Mouse (Mus musculus): ENCODE results near the gene Pafah1b3. TPM values are rescaled to one million over a fixed set of nuclear protein-coding genes. Genes with fewer than 3 reads are reported as not detected.
A peak's percentile ranks its signal among the peaks of the same experiment; 100 is the strongest.
"Not testable (repeated sequence)": the region's sequence is repeated elsewhere in the genome, so short reads cannot be mapped to it uniquely, and the experiment has no call there.

The Pafah1b3 gene
- polyA plus RNA-seq (2015; fragmentation: Nextera tagmentation; extraction: Ambion mirVana), result 499 and 556 TPM in 2 replicates

- ATAC-seq, result peak; percentile 92
- peaks cover 24% of the 10 kb centered on the region for H3K4me1 ChIP-seq (replicated peaks; ENCODE audit: control insufficient read depth, insufficient read depth, low read length)
- peak within 1 kb of the TSS; percentile 81 for H3K9ac ChIP-seq (replicated peaks; ENCODE audit: low read depth, low read length)
- peak within 1 kb of the TSS; percentile 98 for H3K27ac ChIP-seq (ENCODE audit: low read length)
- H3K4me3 ChIP-seq (replicated peaks; ENCODE audit: low read length), result peak within 1 kb of the TSS; percentile 83
- H3K27me3 ChIP-seq (replicated peaks; ENCODE audit: control insufficient read depth, insufficient read depth, low read length), result no peaks in the 10 kb centered on the region
- peak within 1 kb of the TSS; percentile 74 for H3K4me2 ChIP-seq (ENCODE audit: low read length)
- H3K9me3 ChIP-seq (ENCODE audit: control insufficient read depth, low read length), result no peaks in the 10 kb centered on the region
- peaks cover 17% of the 10 kb centered on the region for H3K36me3 ChIP-seq (ENCODE audit: control insufficient read depth, insufficient read depth)
- under 1% methylated on average over 50 of the region's 52 CpGs for WGBS
Measured at GRCm38 (mm10) chr7:25297454-25298325, at the start of gene Pafah1b3. TSS of gene Pafah1b3 (minus strand) at chr7:25297986.

- Histone ChIP-seq H3K36me3 (ENCODE audit: control insufficient read depth, insufficient read depth) (peaks cover 2% of the 10 kb centered on the region; the same call in 1 of the 2 replicates), H3K27ac (ENCODE audit: low read length) (no peak overlapping the region), H3K9me3 (ENCODE audit: control insufficient read depth, low read length) (no peaks in the 10 kb centered on the region), H3K4me3 (replicated peaks; ENCODE audit: low read length) (no peak overlapping the region), H3K4me1 (replicated peaks; ENCODE audit: control insufficient read depth, insufficient read depth, low read length) (peaks cover 3% of the 10 kb centered on the region; the same call in 1 of the 2 replicates), H3K9ac (replicated peaks; ENCODE audit: low read depth, low read length) (no peak overlapping the region), H3K4me2 (ENCODE audit: low read length) (no peak overlapping the region), H3K27me3 (replicated peaks; ENCODE audit: control insufficient read depth, insufficient read depth, low read length) (no peaks in the 10 kb centered on the region)
- WGBS, result 72% methylated on average over 20 of the region's 20 CpGs
- ATAC-seq, result peak; percentile 80
Measured at GRCm38 (mm10) chr7:25341000-25341784, 43.4 kb upstream of the Pafah1b3 start.

DNA sequence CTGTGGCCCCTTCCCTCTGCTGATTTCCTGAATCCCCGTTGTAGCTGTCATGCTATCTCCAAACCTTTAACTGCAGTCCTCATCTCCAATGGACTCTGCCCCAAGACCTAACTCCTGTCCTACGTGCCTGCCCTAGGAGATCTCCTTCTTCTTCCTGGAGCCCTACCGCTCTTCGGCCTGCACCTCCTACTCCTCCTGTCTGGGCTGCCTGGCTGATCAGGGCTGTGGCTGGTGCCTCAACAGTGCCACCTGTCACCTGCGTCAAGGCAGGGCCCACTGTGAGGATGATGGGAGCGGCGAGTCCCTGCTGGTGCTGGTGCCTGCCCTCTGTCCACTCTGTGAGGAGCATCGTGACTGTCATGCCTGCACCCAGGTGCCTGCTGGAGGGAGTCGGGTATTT, 41.5 kb upstream of the Pafah1b3 start:
- no peaks in the 10 kb centered on the region for H3K27me3 ChIP-seq (replicated peaks; ENCODE audit: control insufficient read depth, insufficient read depth, low read length)
- peaks cover 3% of the 10 kb centered on the region; the same call in 1 of the 2 replicates for H3K4me1 ChIP-seq (replicated peaks; ENCODE audit: control insufficient read depth, insufficient read depth, low read length)
- peaks cover 8% of the 10 kb centered on the region for H3K36me3 ChIP-seq (ENCODE audit: control insufficient read depth, insufficient read depth)
- no peak overlapping the region for H3K4me3 ChIP-seq (replicated peaks; ENCODE audit: low read length)
- no peak for ATAC-seq
- 91% methylated on average over 9 of the region's 9 CpGs for WGBS
- no peak overlapping the region for H3K27ac ChIP-seq (ENCODE audit: low read length)
- no peak overlapping the region for H3K4me2 ChIP-seq (ENCODE audit: low read length)
- H3K9ac ChIP-seq (replicated peaks; ENCODE audit: low read depth, low read length), result no peak overlapping the region
- H3K9me3 ChIP-seq (ENCODE audit: control insufficient read depth, low read length), result no peaks in the 10 kb centered on the region

- Histone ChIP-seq H3K4me2 (ENCODE audit: low read length) (no peak overlapping the region), H3K27ac (ENCODE audit: low read length) (no peak overlapping the region), H3K27me3 (replicated peaks; ENCODE audit: control insufficient read depth, insufficient read depth, low read length) (no peaks in the 10 kb centered on the region), H3K36me3 (ENCODE audit: control insufficient read depth, insufficient read depth) (peaks cover 22% of the 10 kb centered on the region), H3K9ac (replicated peaks; ENCODE audit: low read depth, low read length) (no peak overlapping the region), H3K4me1 (replicated peaks; ENCODE audit: control insufficient read depth, insufficient read depth, low read length) (no peaks in the 10 kb centered on the region), H3K4me3 (replicated peaks; ENCODE audit: low read length) (no peak overlapping the region), H3K9me3 (ENCODE audit: control insufficient read depth, low read length) (no peaks in the 10 kb centered on the region)
- no peak for ATAC-seq
- 81% methylated on average over 12 of the region's 12 CpGs for WGBS
Measured at GRCm38 (mm10) chr7:25334472-25334871, 36.7 kb upstream of the Pafah1b3 start.

DNA sequence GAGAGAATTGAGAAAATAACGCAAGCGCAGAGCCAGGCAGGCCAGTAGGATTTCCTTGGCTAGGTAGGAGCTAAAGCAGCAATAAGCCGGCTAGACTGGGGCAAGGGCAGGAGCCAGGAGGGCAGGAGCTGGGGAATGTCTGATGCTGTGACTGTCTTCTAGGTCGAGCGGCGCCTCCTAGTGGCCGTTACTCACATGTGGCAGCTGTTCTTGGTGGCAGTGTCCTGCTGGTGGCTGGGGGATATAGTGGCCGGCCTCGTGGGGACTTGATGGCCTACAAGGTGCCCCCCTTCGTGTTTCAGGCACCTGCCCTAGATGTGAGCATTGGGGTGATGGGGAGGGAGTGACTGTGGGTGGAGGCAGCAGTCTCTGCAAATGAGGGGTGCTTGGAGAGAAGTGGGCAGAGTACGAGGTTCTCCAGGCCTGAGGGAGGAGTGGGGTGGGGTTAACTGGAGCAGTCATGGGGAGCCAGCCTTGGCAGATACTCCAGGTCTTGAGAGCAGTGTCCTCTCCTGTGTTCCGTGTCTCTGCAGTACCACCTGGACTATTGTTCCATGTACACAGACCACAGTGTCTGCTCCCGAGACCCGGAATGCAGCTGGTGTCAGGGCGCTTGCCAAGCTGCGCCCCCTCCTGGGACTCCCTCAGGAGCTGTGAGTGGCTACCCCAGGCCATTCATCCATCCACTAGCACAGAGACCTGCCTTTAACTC, 36.0 kb upstream of the Pafah1b3 start:
- H3K27me3 ChIP-seq (replicated peaks; ENCODE audit: control insufficient read depth, insufficient read depth, low read length), result no peaks in the 10 kb centered on the region
- no peaks in the 10 kb centered on the region for H3K4me1 ChIP-seq (replicated peaks; ENCODE audit: control insufficient read depth, insufficient read depth, low read length)
- ATAC-seq, result peak; percentile 63
- WGBS, result 38% methylated on average over 16 of the region's 16 CpGs
- no peak overlapping the region for H3K4me3 ChIP-seq (replicated peaks; ENCODE audit: low read length)
- H3K36me3 ChIP-seq (ENCODE audit: control insufficient read depth, insufficient read depth), result peaks cover 22% of the 10 kb centered on the region
- no peak overlapping the region for H3K4me2 ChIP-seq (ENCODE audit: low read length)
- H3K9me3 ChIP-seq (ENCODE audit: control insufficient read depth, low read length), result no peaks in the 10 kb centered on the region
- no peak overlapping the region for H3K27ac ChIP-seq (ENCODE audit: low read length)
- H3K9ac ChIP-seq (replicated peaks; ENCODE audit: low read depth, low read length), result no peak overlapping the region

DNA sequence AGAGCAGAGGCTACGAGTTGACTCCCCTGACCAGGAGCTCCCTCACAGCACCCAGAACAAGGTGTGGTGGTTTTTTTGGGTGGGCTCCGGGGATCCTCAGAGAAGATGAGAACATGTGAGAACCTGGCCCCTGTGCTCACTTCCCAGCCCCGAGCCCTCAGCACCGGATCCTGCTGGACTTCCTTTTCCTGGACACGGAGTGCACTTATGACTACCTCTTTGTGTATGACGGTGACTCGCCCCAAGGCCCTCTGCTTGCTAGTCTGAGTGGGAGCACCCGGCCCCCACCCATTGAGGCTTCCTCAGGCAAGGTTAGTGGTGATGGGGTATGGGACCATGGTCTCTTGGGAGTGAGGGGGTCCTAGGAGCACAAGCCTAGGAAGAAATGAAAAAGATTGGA, 28.4 kb upstream of the Pafah1b3 start:
- ATAC-seq, result no peak
- H3K27me3 ChIP-seq (replicated peaks; ENCODE audit: control insufficient read depth, insufficient read depth, low read length), result no peaks in the 10 kb centered on the region
- no peaks in the 10 kb centered on the region for H3K9me3 ChIP-seq (ENCODE audit: control insufficient read depth, low read length)
- H3K4me1 ChIP-seq (replicated peaks; ENCODE audit: control insufficient read depth, insufficient read depth, low read length), result peaks cover 9% of the 10 kb centered on the region
- no peak overlapping the region for H3K9ac ChIP-seq (replicated peaks; ENCODE audit: low read depth, low read length)
- H3K27ac ChIP-seq (ENCODE audit: low read length), result no peak overlapping the region
- 92% methylated on average over 8 of the region's 8 CpGs for WGBS
- H3K4me2 ChIP-seq (ENCODE audit: low read length), result no peak overlapping the region
- H3K4me3 ChIP-seq (replicated peaks; ENCODE audit: low read length), result no peak overlapping the region
- H3K36me3 ChIP-seq (ENCODE audit: control insufficient read depth, insufficient read depth), result peaks cover 7% of the 10 kb centered on the region

DNA sequence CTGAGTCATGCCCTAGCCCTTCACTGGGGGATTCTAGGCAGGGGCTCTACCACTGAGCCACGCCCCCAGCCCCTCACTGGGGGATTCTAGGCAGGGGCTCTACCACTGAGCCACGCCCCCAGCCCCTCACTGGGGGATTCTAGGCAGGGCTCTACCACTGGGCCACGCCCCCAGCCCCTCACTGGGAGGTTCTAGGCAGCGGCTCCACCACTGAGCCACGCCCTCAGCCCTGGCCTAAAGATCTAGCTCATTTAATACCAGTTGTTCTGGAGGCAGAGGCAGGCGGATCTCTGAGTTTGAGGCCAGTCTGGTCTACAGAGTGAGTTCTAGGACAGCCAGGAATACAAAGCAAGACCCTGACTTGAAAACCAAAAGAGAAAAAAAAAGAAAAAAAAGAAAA, 27.6 kb upstream of the Pafah1b3 start:
- not testable (repeated sequence) for H3K36me3 ChIP-seq (ENCODE audit: control insufficient read depth, insufficient read depth); H3K9ac ChIP-seq (replicated peaks; ENCODE audit: low read depth, low read length); H3K4me2 ChIP-seq (ENCODE audit: low read length); H3K4me1 ChIP-seq (replicated peaks; ENCODE audit: control insufficient read depth, insufficient read depth, low read length); H3K27ac ChIP-seq (ENCODE audit: low read length); H3K27me3 ChIP-seq (replicated peaks; ENCODE audit: control insufficient read depth, insufficient read depth, low read length); H3K4me3 ChIP-seq (replicated peaks; ENCODE audit: low read length); ATAC-seq; H3K9me3 ChIP-seq (ENCODE audit: control insufficient read depth, low read length)
- WGBS, result 84% methylated on average over 6 of the region's 6 CpGs

DNA sequence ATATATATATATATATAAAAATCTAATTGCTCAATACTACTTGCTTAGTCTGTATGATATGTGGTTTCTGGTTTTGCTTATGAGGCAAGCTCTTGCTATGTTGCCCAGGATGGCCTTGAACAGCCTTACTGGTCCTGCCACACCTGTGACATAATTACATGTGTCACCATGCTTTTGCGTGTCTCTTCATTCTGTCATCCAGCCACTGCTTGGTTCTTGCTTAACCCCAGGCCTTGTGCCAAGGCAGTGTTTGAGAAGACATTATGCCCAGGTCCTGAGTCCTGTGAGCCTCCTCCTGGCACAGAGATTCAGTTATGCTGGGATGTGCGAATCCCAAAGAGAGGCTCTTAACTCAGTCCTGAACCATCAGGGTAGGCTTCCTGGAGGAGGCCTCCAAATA, 25.4 kb upstream of the Pafah1b3 start:
- ATAC-seq, result no peak
- Histone ChIP-seq H3K27ac (ENCODE audit: low read length) (no peak overlapping the region), H3K9me3 (ENCODE audit: control insufficient read depth, low read length) (no peaks in the 10 kb centered on the region), H3K4me3 (replicated peaks; ENCODE audit: low read length) (no peak overlapping the region), H3K9ac (replicated peaks; ENCODE audit: low read depth, low read length) (no peak overlapping the region), H3K4me2 (ENCODE audit: low read length) (no peak overlapping the region), H3K27me3 (replicated peaks; ENCODE audit: control insufficient read depth, insufficient read depth, low read length) (no peaks in the 10 kb centered on the region), H3K36me3 (ENCODE audit: control insufficient read depth, insufficient read depth) (no peaks in the 10 kb centered on the region), H3K4me1 (replicated peaks; ENCODE audit: control insufficient read depth, insufficient read depth, low read length) (peaks cover 9% of the 10 kb centered on the region)
- WGBS, result 92% methylated on average over 2 of the region's 2 CpGs

- 13% methylated on average over 6 of the region's 6 CpGs for WGBS
- H3K9ac ChIP-seq (replicated peaks; ENCODE audit: low read depth, low read length), result no peak overlapping the region
- H3K36me3 ChIP-seq (ENCODE audit: control insufficient read depth, insufficient read depth), result no peaks in the 10 kb centered on the region
Measured at GRCm38 (mm10) chr7:25322058-25322484, 24.3 kb upstream of the Pafah1b3 start.

More at GRCm38 (mm10) chr7:25322058-25322484, 24.3 kb upstream of the Pafah1b3 start:
- no peak for ATAC-seq
- no peak overlapping the region for H3K4me2 ChIP-seq (ENCODE audit: low read length)
- no peaks in the 10 kb centered on the region for H3K27me3 ChIP-seq (replicated peaks; ENCODE audit: control insufficient read depth, insufficient read depth, low read length)
- no peak overlapping the region for H3K4me3 ChIP-seq (replicated peaks; ENCODE audit: low read length)
- H3K27ac ChIP-seq (ENCODE audit: low read length), result no peak overlapping the region
- H3K9me3 ChIP-seq (ENCODE audit: control insufficient read depth, low read length), result no peaks in the 10 kb centered on the region
- peaks cover 19% of the 10 kb centered on the region for H3K4me1 ChIP-seq (replicated peaks; ENCODE audit: control insufficient read depth, insufficient read depth, low read length)
